Mouse (Mus musculus) brain, embryonic 14.5 days (tissue): ENCODE results near the gene Rab15.

Experiments
- CTCF ChIP-seq: fragments of 200-500 bp; IDR thresholded peaks from 2 replicates; pipeline ENCODE4 v1.5.1; 2012; ENCODE audit warnings: inconsistent platforms, mild to moderate bottlenecking, moderate library complexity, borderline replicate concordance; ENCODE audit not compliant: insufficient read depth, insufficient read length; ENCODE audit errors: extremely low read depth
- POLR2A ChIP-seq: fragments of 200-500 bp; IDR thresholded peaks from 2 replicates; pipeline ENCODE4 v1.6.1; 2012; ENCODE audit warnings: mild to moderate bottlenecking, inconsistent platforms, borderline replicate concordance; ENCODE audit not compliant: poor library complexity, insufficient read depth, insufficient read length, severe bottlenecking; ENCODE audit errors: extremely low read depth

GRCm38 (mm10) chr12:76784056-76784619, 38.6 kb downstream of the Rab15 start:
- TF ChIP-seq CTCF (no peak), POLR2A (no peak)
